Mouse (Mus musculus) embryonic facial prominence, embryonic 10.5 days (tissue): ENCODE results near the gene Spata33. TPM values are rescaled to one million over a fixed set of nuclear protein-coding genes. Genes with fewer than 3 reads are reported as not detected.

Experiments
- DNase-seq: peaks from one replicate; pipeline ENCODE4 v3.0.0-alpha.2; 2017; ENCODE audit warnings: low spot score
- H3K27ac ChIP-seq: fragments of 300-500 bp; sonication (generic); replicated peaks from 2 replicates; pipeline ENCODE4 v1.5.1; 2016; ENCODE audit warnings: mild to moderate bottlenecking
- H3K27me3 ChIP-seq: fragments of 300-500 bp; sonication (generic); replicated peaks from 2 replicates; pipeline ENCODE4 v1.6.1; 2016; ENCODE audit warnings: low read depth, mild to moderate bottlenecking; ENCODE audit not compliant: poor library complexity, severe bottlenecking
- H3K36me3 ChIP-seq: fragments of 300-500 bp; sonication (generic); replicated peaks from 2 replicates; pipeline ENCODE4 v1.6.1; 2016; ENCODE audit warnings: mild to moderate bottlenecking, moderate library complexity
- H3K4me1 ChIP-seq: fragments of 300-500 bp; sonication (generic); 2 replicates; pipeline ENCODE4 v1.6.1; 2016
- H3K4me3 ChIP-seq: fragments of 300-500 bp; sonication (generic); 2 replicates; pipeline ENCODE4 v1.5.1; 2016; ENCODE audit warnings: mild to moderate bottlenecking, moderate library complexity
- H3K9me3 ChIP-seq: fragments of 300-500 bp; sonication (generic); 2 replicates; pipeline ENCODE4 v1.6.1; 2016; ENCODE audit warnings: mild to moderate bottlenecking
- WGBS: fragments of 180-500 bp; shearing (Covaris S2); methylation state at CpG from one replicate; pipeline ENCODE4 v1.1.7; 2016; 5-methylcytosine and 5-hydroxymethylcytosine counted together
- polyA plus RNA-seq: library from polyadenylated mRNA; unstranded; fragments of >200 nt; fragmentation: Nextera tagmentation; extraction: Ambion mirVana; gene quantifications from 2 replicates; pipeline ENCODE4 v1.2.1, GENCODE M21; 2016

The Spata33 gene
- polyA plus RNA-seq, 1 experiment from 2014 or later = 5.4 TPM

GRCm38 (mm10) chr8:123235520-123236497 is 23.2 kb downstream of the Spata33 start, which contains the start of gene Spata2l:
TSS of gene Spata2l (minus strand) at chr8:123236233.
- peak within 1 kb of the TSS; percentile 5; the same call in 1 of the 2 replicates for H3K27ac ChIP-seq
- 2% methylated on average over 57 of the region's 57 CpGs for WGBS

GRCm38 (mm10) chr8:123239398-123239797 is 26.8 kb downstream of the Spata33 start:
- 92% methylated on average over 10 of the region's 10 CpGs for WGBS
- peaks cover 20% of the 10 kb centered on the region for H3K4me1 ChIP-seq
- no peaks in the 10 kb centered on the region for H3K9me3 ChIP-seq
- H3K4me3 ChIP-seq = no peak overlapping the region
- H3K27me3 ChIP-seq = peaks cover 27% of the 10 kb centered on the region
- H3K27ac ChIP-seq = no peak overlapping the region
- DNase-seq = no peak
- peaks cover 31% of the 10 kb centered on the region for H3K36me3 ChIP-seq

More at GRCm38 (mm10) chr8:123235520-123236497, 23.2 kb downstream of the Spata33 start, which contains the start of gene Spata2l:
- peak within 1 kb of the TSS; percentile 57 for H3K4me3 ChIP-seq
- peaks cover 5% of the 10 kb centered on the region; the same call in 1 of the 2 replicates for H3K36me3 ChIP-seq
- no peaks in the 10 kb centered on the region for H3K9me3 ChIP-seq
- peaks cover 51% of the 10 kb centered on the region for H3K27me3 ChIP-seq
- H3K4me1 ChIP-seq = peaks cover 30% of the 10 kb centered on the region
- DNase-seq = peak; percentile 92

- H3K4me3 ChIP-seq = no peak overlapping the region
- WGBS = 87% methylated on average over 7 of the region's 7 CpGs
- DNase-seq = no peak
Observed at GRCm38 (mm10) chr8:123242107-123242923, 29.7 kb downstream of the Spata33 start.

GRCm38 (mm10) chr8:123243053-123243452 is 30.4 kb downstream of the Spata33 start:
- no peaks in the 10 kb centered on the region for H3K27me3 ChIP-seq
- H3K4me3 ChIP-seq = no peak overlapping the region
- 69% methylated on average over 11 of the region's 11 CpGs for WGBS
- no peak overlapping the region for H3K27ac ChIP-seq
- peaks cover 68% of the 10 kb centered on the region for H3K36me3 ChIP-seq
- H3K4me1 ChIP-seq = no peaks in the 10 kb centered on the region
- no peaks in the 10 kb centered on the region for H3K9me3 ChIP-seq
- DNase-seq = no peak

More at GRCm38 (mm10) chr8:123242107-123242923, 29.7 kb downstream of the Spata33 start:
- Histone ChIP-seq H3K36me3 (peaks cover 60% of the 10 kb centered on the region), H3K4me1 (no peaks in the 10 kb centered on the region), H3K27ac (no peak overlapping the region), H3K27me3 (no peaks in the 10 kb centered on the region), H3K9me3 (no peaks in the 10 kb centered on the region)

- Histone ChIP-seq H3K9me3 (no peaks in the 10 kb centered on the region), H3K4me3 (no peak overlapping the region), H3K36me3 (peaks cover 81% of the 10 kb centered on the region), H3K4me1 (no peaks in the 10 kb centered on the region), H3K27me3 (no peaks in the 10 kb centered on the region), H3K27ac (no peak overlapping the region)
- no peak for DNase-seq
- 90% methylated on average over 4 of the region's 4 CpGs for WGBS
Observed at GRCm38 (mm10) chr8:123244382-123244781, 31.8 kb downstream of the Spata33 start.

GRCm38 (mm10) chr8:123245543-123245942 is 32.9 kb downstream of the Spata33 start:
- WGBS = 88% methylated on average over 12 of the region's 12 CpGs
- no peaks in the 10 kb centered on the region for H3K4me1 ChIP-seq
- H3K27ac ChIP-seq = no peak overlapping the region
- no peaks in the 10 kb centered on the region for H3K27me3 ChIP-seq
- no peak overlapping the region for H3K4me3 ChIP-seq
- DNase-seq = no peak
- H3K9me3 ChIP-seq = no peaks in the 10 kb centered on the region
- H3K36me3 ChIP-seq = peaks cover 93% of the 10 kb centered on the region

- H3K4me3 ChIP-seq = no peak overlapping the region
- no peaks in the 10 kb centered on the region for H3K27me3 ChIP-seq
- WGBS = 94% methylated on average over 6 of the region's 6 CpGs
- no peak for DNase-seq
- H3K27ac ChIP-seq = no peak overlapping the region
- H3K36me3 ChIP-seq = peaks cover 97% of the 10 kb centered on the region
- peaks cover 10% of the 10 kb centered on the region for H3K4me1 ChIP-seq
- H3K9me3 ChIP-seq = no peaks in the 10 kb centered on the region
Observed at GRCm38 (mm10) chr8:123247748-123248147, 35.1 kb downstream of the Spata33 start.

GRCm38 (mm10) chr8:123248596-123248995 is 36.0 kb downstream of the Spata33 start:
- no peak for DNase-seq
- H3K4me3 ChIP-seq = no peak overlapping the region
- no peaks in the 10 kb centered on the region for H3K9me3 ChIP-seq
- no peak overlapping the region for H3K27ac ChIP-seq
- 94% methylated on average over 8 of the region's 8 CpGs for WGBS
- peaks cover 19% of the 10 kb centered on the region for H3K4me1 ChIP-seq
- peaks cover 89% of the 10 kb centered on the region for H3K36me3 ChIP-seq
- no peaks in the 10 kb centered on the region for H3K27me3 ChIP-seq

- no peaks in the 10 kb centered on the region for H3K9me3 ChIP-seq
- H3K27ac ChIP-seq = no peak overlapping the region
- H3K27me3 ChIP-seq = no peaks in the 10 kb centered on the region
- DNase-seq = no peak
- WGBS = 91% methylated on average over 5 of the region's 5 CpGs
- H3K36me3 ChIP-seq = peaks cover 69% of the 10 kb centered on the region
- peaks cover 36% of the 10 kb centered on the region for H3K4me1 ChIP-seq
- no peak overlapping the region for H3K4me3 ChIP-seq
Observed at GRCm38 (mm10) chr8:123250940-123251339, 38.3 kb downstream of the Spata33 start.

- 49% methylated on average over 4 of the region's 4 CpGs for WGBS
- Histone ChIP-seq H3K9me3 (no peaks in the 10 kb centered on the region), H3K27ac (peak overlapping the region; percentile 96; the same call in 1 of the 2 replicates), H3K4me3 (peak overlapping the region; percentile 95), H3K36me3 (peaks cover 69% of the 10 kb centered on the region), H3K4me1 (peaks cover 49% of the 10 kb centered on the region), H3K27me3 (no peaks in the 10 kb centered on the region)
- no peak for DNase-seq
Observed at GRCm38 (mm10) chr8:123252925-123253324, 40.3 kb downstream of the Spata33 start.

- no peak for DNase-seq
- WGBS = under 1% methylated on average over 40 of the region's 40 CpGs
- H3K27me3 ChIP-seq = no peaks in the 10 kb centered on the region
- peaks cover 49% of the 10 kb centered on the region for H3K4me1 ChIP-seq
- peak overlapping the region; percentile 95 for H3K4me3 ChIP-seq
- peak overlapping the region; percentile 96 for H3K27ac ChIP-seq
- no peaks in the 10 kb centered on the region for H3K9me3 ChIP-seq
- peaks cover 69% of the 10 kb centered on the region for H3K36me3 ChIP-seq
Observed at GRCm38 (mm10) chr8:123253451-123254098, 40.9 kb downstream of the Spata33 start.
